Mouse (Mus musculus): Measurements from ENCODE around the gene Cldn1. TPM values are rescaled to one million over a fixed set of nuclear protein-coding genes. Genes with fewer than 3 reads are reported as not detected.

The Cldn1 gene
- polyA plus RNA-seq, 1 experiment, result 0.11 TPM

DNA sequence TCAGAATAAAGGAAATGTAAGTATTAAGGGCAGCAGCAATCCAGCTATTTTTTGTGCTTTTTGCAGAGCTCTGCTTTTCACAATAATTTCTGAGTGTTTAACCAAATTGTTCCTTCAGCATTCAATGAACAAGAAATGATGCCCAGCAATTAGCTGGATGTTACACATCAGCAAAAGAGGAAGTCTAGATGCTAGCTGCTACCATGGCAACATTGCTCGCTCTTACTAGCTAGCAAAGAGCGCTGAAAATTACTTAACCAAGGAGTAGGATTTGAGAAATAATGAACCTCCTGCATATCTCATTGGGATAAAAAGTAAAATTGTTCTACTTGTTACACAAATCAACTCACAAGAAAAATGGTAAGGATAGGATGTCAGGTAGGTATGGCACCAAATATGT, 62.2 kb downstream of the Cldn1 start:
- Histone ChIP-seq H3K36me3 (ENCODE audit: control insufficient read depth, insufficient read depth) (no peaks in the 10 kb centered on the region), H3K79me3 (ENCODE audit: low read depth) (no peaks in the 10 kb centered on the region), H3K79me2 (ENCODE audit: control insufficient read depth, insufficient read depth) (no peaks in the 10 kb centered on the region), H3K27me3 (ENCODE audit: control insufficient read depth, insufficient read depth, insufficient read length) (no peaks in the 10 kb centered on the region), H3ac (ENCODE audit: control insufficient read depth, insufficient read length, low read depth) (no peak overlapping the region), H3K4me3 (ENCODE audit: insufficient read depth, poor library complexity, severe bottlenecking) (no peak overlapping the region)
- TF ChIP-seq MAX (IDR thresholded peaks at IDR 0.05), result no peak
- no peak for TF ChIP-seq USF1 (IDR thresholded peaks at IDR 0.05; ENCODE audit: low read depth)
- no peak for TF ChIP-seq MYOG (IDR thresholded peaks at IDR 0.05; ENCODE audit: control insufficient read depth, extremely low read depth, insufficient read length)
- no peak for TF ChIP-seq CEBPB (IDR thresholded peaks at IDR 0.05; ENCODE audit: low read depth)
- TF ChIP-seq MYOD1 (IDR thresholded peaks at IDR 0.05; ENCODE audit: control insufficient read depth, insufficient read length, low read depth), result no peak
- no peak for TF ChIP-seq FOSL1 (IDR thresholded peaks at IDR 0.05; ENCODE audit: insufficient read depth, low read length, poor library complexity, severe bottlenecking)

Other genes starting within 250 kb of the Cldn1 start
- not detected for gene Cldn16, start 91.3 kb upstream of the Cldn1 start, polyA plus RNA-seq (2012; fragmentation: generic; extraction: Trizol)
- gene Tmem207, start 154.9 kb upstream of the Cldn1 start, polyA plus RNA-seq (2012; fragmentation: generic; extraction: Trizol), result not detected
- 1.5 TPM for gene Il1rap, start 209.9 kb upstream of the Cldn1 start, polyA plus RNA-seq (2012; fragmentation: generic; extraction: Trizol)

Data from C2C12 (cell line).